Mouse (Mus musculus): ENCODE data around the gene Fbxw7. TPM values are rescaled to one million over a fixed set of nuclear protein-coding genes. Genes with fewer than 3 reads are reported as not detected.

Fbxw7 gene
- polyA plus RNA-seq, 1 experiment, result not detected

DNA sequence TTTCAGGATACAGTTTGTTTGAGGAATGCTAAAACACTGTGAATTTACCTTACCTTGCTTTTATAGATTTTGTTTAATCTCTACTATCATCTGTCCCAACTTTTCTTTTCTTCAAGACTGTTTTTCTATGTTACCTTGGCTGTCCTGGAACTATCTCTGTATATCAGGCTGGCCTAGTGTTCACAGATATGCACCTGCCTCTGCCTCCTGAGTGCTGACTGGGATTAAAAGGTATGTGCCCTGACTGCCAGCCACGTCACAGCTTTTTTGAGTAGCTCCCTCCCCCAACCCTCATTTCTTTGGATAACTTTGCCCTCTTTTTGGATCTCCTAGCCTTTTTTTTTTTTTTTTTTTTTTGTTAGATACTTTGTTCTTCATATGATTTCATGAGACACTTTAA is 1.9 kb downstream of the Fbxw7 start:
- TF ChIP-seq CTCF (IDR thresholded peaks at IDR 0.05; ENCODE audit: insufficient read depth, low read depth, low read length) (no peak), POLR2A (IDR thresholded peaks at IDR 0.05; ENCODE audit: insufficient read depth, low read depth, low read length) (no peak)
- H3K27ac ChIP-seq (ENCODE audit: insufficient read depth, low read depth, low read length), result no peak overlapping the region
- H3K4me1 ChIP-seq (ENCODE audit: control insufficient read depth, insufficient read depth, low read length), result peaks cover 9% of the 10 kb centered on the region; the same call in 1 of the 2 replicates
- WGBS, result 88% methylated on average over 1 of the region's 1 CpGs
- H3K4me3 ChIP-seq (ENCODE audit: insufficient read depth, low read depth, low read length), result no peak overlapping the region

DNA sequence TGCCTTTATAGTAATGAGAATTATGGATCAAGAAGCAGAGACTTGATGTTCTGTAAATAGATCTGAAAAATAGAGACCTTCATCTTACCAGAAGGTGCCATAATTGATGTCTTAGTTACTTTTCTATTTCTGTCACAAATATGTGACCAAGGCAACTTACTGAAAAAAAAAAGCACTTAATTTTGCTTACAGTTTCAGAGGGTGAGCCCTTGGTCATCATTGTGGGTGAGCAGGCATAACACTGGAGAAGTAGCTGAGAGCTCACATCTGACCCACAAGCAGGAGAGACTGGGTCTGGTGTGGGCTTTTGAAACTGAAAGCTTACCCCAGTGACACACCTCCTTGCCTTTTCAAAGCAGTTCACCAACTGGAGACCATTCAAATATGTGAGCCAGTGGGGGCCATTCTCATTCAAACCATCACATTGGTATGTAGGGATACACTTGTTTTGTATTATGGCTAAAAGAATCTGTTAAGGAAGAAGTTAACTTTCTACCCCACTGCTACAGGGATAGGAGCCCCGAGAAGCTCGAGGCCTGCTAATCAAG is 5.7 kb downstream of the Fbxw7 start:
- H3K4me3 ChIP-seq (ENCODE audit: insufficient read depth, low read depth, low read length), result no peak overlapping the region
- no peak for TF ChIP-seq POLR2A (IDR thresholded peaks at IDR 0.05; ENCODE audit: insufficient read depth, low read depth, low read length)
- no peak for TF ChIP-seq CTCF (IDR thresholded peaks at IDR 0.05; ENCODE audit: insufficient read depth, low read depth, low read length)
- no peaks in the 10 kb centered on the region for H3K4me1 ChIP-seq (ENCODE audit: control insufficient read depth, insufficient read depth, low read length)
- H3K27ac ChIP-seq (ENCODE audit: insufficient read depth, low read depth, low read length), result no peak overlapping the region
- WGBS, result 46% methylated on average over 2 of the region's 2 CpGs

DNA sequence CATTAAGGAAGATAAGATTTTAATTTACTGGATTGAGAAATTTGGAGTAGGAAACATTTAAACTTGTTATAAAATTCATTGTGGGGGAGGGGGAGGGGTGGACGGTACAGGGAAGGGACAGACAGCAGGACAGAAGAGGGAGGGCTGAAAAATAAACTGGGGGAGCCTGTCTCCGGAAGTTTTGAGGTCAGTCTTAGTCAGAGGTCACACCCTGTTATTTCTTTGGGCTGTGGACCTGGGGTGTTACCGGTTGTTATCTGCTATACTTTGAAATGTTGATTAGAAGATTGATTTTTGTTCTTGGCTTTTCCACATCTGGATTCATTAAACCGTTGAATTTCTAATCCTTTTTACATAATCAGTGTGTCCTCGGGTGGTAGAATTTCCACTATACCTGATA is 10.9 kb downstream of the Fbxw7 start:
- H3K4me1 ChIP-seq (ENCODE audit: control insufficient read depth, insufficient read depth, low read length), result 0 out of 2 replicates have a peak, but pooled peaks cover 2% of the 10 kb centered on the region
- TF ChIP-seq POLR2A (IDR thresholded peaks at IDR 0.05; ENCODE audit: insufficient read depth, low read depth, low read length) (no peak), CTCF (IDR thresholded peaks at IDR 0.05; ENCODE audit: insufficient read depth, low read depth, low read length) (no peak)
- no peak overlapping the region for H3K27ac ChIP-seq (ENCODE audit: insufficient read depth, low read depth, low read length)
- 54% methylated on average over 5 of the region's 5 CpGs for WGBS
- no peak overlapping the region for H3K4me3 ChIP-seq (ENCODE audit: insufficient read depth, low read depth, low read length)

DNA sequence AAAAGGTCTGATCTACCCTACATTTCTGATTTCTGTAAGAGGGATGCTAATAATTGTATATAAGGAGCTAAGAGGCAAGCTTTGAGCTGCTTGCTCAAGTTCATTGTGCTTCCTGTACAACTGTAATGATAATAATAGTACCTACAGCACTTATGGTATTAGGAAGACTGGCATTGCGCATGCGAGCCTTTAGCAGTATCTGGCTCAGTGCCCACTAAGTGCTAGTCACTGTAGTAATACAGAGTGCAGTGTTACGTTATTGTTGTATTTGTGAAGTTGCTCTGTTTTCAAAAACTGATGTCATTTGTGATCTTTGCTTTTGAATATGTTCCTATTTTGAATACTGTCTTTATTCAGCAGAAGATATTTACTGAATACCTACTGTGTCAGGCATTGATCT is 11.3 kb downstream of the Fbxw7 start:
- TF ChIP-seq CTCF (IDR thresholded peaks at IDR 0.05; ENCODE audit: insufficient read depth, low read depth, low read length) (no peak), POLR2A (IDR thresholded peaks at IDR 0.05; ENCODE audit: insufficient read depth, low read depth, low read length) (no peak)
- no peak overlapping the region for H3K4me3 ChIP-seq (ENCODE audit: insufficient read depth, low read depth, low read length)
- no peak overlapping the region for H3K27ac ChIP-seq (ENCODE audit: insufficient read depth, low read depth, low read length)
- 0 out of 2 replicates have a peak, but pooled peaks cover 2% of the 10 kb centered on the region for H3K4me1 ChIP-seq (ENCODE audit: control insufficient read depth, insufficient read depth, low read length)
- 58% methylated on average over 3 of the region's 3 CpGs for WGBS

DNA sequence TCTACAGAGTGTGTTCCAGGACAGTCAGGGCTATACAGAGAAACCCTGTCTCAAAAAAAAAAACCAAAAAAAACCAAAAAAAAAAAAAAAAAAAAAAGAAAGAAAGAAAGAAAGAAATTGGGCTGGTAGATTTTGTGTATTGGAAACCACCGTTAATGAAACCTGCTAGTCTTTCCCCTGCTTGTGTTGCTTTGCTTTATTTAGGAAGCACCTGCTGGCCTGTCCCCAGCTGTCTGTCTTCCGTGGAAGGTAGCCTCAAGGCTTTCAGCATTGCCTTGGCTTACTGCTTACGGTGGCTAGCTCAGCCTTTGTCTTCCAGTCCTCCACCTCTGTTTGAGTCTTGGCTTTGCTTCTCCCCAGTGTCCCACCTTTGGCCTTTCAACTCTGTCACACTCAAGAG is 11.9 kb downstream of the Fbxw7 start:
- 83% methylated on average over 3 of the region's 3 CpGs for WGBS
- H3K4me3 ChIP-seq (ENCODE audit: insufficient read depth, low read depth, low read length), result no peak overlapping the region
- TF ChIP-seq CTCF (IDR thresholded peaks at IDR 0.05; ENCODE audit: insufficient read depth, low read depth, low read length) (no peak), POLR2A (IDR thresholded peaks at IDR 0.05; ENCODE audit: insufficient read depth, low read depth, low read length) (no peak)
- no peak overlapping the region for H3K27ac ChIP-seq (ENCODE audit: insufficient read depth, low read depth, low read length)
- H3K4me1 ChIP-seq (ENCODE audit: control insufficient read depth, insufficient read depth, low read length), result 0 out of 2 replicates have a peak, but pooled peaks cover 2% of the 10 kb centered on the region

DNA sequence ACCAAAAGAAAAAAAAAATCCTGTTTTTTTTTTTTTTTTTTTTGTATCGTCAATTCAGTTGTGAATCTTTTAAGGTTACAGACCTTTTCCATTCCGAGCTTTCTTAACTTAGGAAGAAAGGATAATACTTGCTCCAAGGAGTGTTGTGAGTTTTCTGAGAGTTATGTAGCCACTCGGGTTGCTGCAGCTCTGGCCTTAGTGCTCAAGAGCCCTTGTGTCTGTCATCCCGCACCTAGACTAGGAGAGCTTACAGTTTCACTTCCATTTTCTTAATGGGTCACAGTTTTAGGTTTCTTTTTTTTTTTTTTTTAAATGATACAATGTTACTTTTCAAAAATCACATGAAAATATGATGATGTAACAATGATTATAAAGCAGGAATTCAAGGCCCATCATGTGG is 12.5 kb downstream of the Fbxw7 start:
- 90% methylated on average over 4 of the region's 4 CpGs for WGBS
- TF ChIP-seq CTCF (IDR thresholded peaks at IDR 0.05; ENCODE audit: insufficient read depth, low read depth, low read length) (no peak), POLR2A (IDR thresholded peaks at IDR 0.05; ENCODE audit: insufficient read depth, low read depth, low read length) (no peak)
- H3K27ac ChIP-seq (ENCODE audit: insufficient read depth, low read depth, low read length), result no peak overlapping the region
- H3K4me3 ChIP-seq (ENCODE audit: insufficient read depth, low read depth, low read length), result no peak overlapping the region
- H3K4me1 ChIP-seq (ENCODE audit: control insufficient read depth, insufficient read depth, low read length), result 0 out of 2 replicates have a peak, but pooled peaks cover 2% of the 10 kb centered on the region

DNA sequence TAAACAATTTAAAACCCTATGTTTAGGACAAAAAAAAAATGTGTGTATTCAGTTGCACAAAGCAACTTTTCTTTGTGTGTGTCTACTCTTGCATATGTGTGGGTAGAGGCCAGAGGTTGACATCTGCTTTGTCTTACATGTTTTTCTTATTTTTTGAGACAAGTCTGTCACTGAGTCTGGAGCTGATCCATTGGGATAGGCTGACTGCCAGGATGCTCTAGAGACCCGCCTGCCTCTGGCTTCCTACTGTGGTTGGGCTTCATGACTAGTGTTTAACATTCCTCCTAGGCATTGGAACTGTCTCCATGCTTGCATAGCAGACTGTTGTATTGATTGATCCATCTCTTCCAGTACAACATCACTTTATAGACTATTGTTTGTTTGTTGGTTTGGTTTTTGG is 14.3 kb downstream of the Fbxw7 start:
- Histone ChIP-seq H3K4me3 (ENCODE audit: insufficient read depth, low read depth, low read length) (no peak overlapping the region), H3K4me1 (ENCODE audit: control insufficient read depth, insufficient read depth, low read length) (0 out of 2 replicates have a peak, but pooled peaks cover 2% of the 10 kb centered on the region), H3K27ac (ENCODE audit: insufficient read depth, low read depth, low read length) (no peak overlapping the region)
- WGBS, result 75% methylated on average over 1 of the region's 1 CpGs
- TF ChIP-seq CTCF (IDR thresholded peaks at IDR 0.05; ENCODE audit: insufficient read depth, low read depth, low read length) (no peak), POLR2A (IDR thresholded peaks at IDR 0.05; ENCODE audit: insufficient read depth, low read depth, low read length) (no peak)

DNA sequence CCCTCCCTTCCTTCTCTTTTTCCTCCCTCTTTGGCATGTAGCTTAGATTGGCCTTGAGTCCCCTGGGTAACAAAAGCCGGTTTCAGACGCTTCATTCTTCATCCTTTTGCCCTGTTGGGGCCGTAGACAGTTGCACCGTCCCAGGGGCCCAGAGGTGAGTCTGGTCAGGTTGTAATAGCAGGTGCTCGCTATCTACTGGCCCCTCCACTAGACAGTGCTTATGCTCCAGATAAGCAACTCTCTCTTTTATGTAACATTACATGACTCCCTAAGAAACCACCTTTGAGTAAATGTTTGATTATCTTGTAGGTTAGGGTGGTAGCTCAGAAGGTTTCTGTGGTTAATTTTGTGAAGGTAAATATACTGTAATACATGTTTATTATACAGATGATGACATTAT is 21.0 kb downstream of the Fbxw7 start:
- H3K4me1 ChIP-seq (ENCODE audit: control insufficient read depth, insufficient read depth, low read length), result 0 out of 2 replicates have a peak, but pooled peaks cover 2% of the 10 kb centered on the region
- H3K4me3 ChIP-seq (ENCODE audit: insufficient read depth, low read depth, low read length), result no peak overlapping the region
- 84% methylated on average over 5 of the region's 5 CpGs for WGBS
- TF ChIP-seq POLR2A (IDR thresholded peaks at IDR 0.05; ENCODE audit: insufficient read depth, low read depth, low read length), result no peak
- TF ChIP-seq CTCF (IDR thresholded peaks at IDR 0.05; ENCODE audit: insufficient read depth, low read depth, low read length), result no peak
- H3K27ac ChIP-seq (ENCODE audit: insufficient read depth, low read depth, low read length), result no peak overlapping the region

DNA sequence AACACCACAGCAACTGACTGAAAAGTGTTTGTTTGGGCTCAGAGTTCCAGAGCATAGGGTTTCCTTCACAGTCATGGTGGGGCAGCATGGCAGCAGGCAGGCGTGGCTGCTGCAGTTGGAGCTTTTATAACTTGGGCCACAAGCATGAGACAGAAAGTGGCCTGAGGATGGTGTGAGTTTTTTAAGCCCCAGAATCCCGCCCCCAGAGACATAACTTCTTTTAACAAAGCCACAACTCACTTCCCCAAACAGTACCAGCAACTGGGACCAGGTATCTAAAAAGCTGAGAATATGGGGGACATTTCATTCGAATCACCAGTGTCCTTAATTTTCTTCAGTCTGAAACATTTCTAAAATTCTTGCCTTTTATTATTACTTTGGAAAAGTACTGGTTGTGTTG is 22.9 kb downstream of the Fbxw7 start:
- H3K4me3 ChIP-seq (ENCODE audit: insufficient read depth, low read depth, low read length), result no peak overlapping the region
- no peak overlapping the region for H3K27ac ChIP-seq (ENCODE audit: insufficient read depth, low read depth, low read length)
- TF ChIP-seq CTCF (IDR thresholded peaks at IDR 0.05; ENCODE audit: insufficient read depth, low read depth, low read length) (no peak), POLR2A (IDR thresholded peaks at IDR 0.05; ENCODE audit: insufficient read depth, low read depth, low read length) (no peak)
- 95% methylated on average over 3 of the region's 3 CpGs for WGBS
- H3K4me1 ChIP-seq (ENCODE audit: control insufficient read depth, insufficient read depth, low read length), result 0 out of 2 replicates have a peak, but pooled peaks cover 2% of the 10 kb centered on the region

Data from olfactory bulb, adult 2 months (tissue).